Mouse (Mus musculus) lung, postnatal 4 days (tissue): ENCODE measurements around the gene Wfdc13.

Experiments used
- DNase-seq, 2 experiments: peaks; one replicate each; pipeline ENCODE4 v3.0.0; 2021

Wfdc13 gene

GRCm38 (mm10) chr2:164684807-164685206 lies at the start of gene Wfdc13:
Wfdc13 (plus strand) TSS chr2:164685107.
- no peak for DNase-seq

GRCm38 (mm10) chr2:164635266-164635665 lies 49.6 kb upstream of the Wfdc13 start:
- no peak for DNase-seq

GRCm38 (mm10) chr2:164638696-164639095 lies 46.2 kb upstream of the Wfdc13 start, which contains the start of gene Wfdc16:
Wfdc16 (minus strand) TSS chr2:164638796.
- no peak for DNase-seq

GRCm38 (mm10) chr2:164641129-164641528 lies 43.8 kb upstream of the Wfdc13 start:
- DNase-seq, result peak in 1 of 2 experiments; percentile 18

- DNase-seq, result no peak
Observed at GRCm38 (mm10) chr2:164641881-164642673, 42.8 kb upstream of the Wfdc13 start.

- peak; percentile 41 to 74 for DNase-seq
Observed at GRCm38 (mm10) chr2:164655858-164656257, 29.0 kb upstream of the Wfdc13 start, which contains the start of gene Wfdc10. Wfdc10 (plus strand) TSS chr2:164656046.

GRCm38 (mm10) chr2:164656483-164656882 lies 28.4 kb upstream of the Wfdc13 start, which contains the start of gene Wfdc9:
Wfdc9 (minus strand) TSS chr2:164656583.
- no peak for DNase-seq

- DNase-seq, result no peak
Observed at GRCm38 (mm10) chr2:164664851-164665250, 20.1 kb upstream of the Wfdc13 start.

- DNase-seq, result no peak
Observed at GRCm38 (mm10) chr2:164670261-164670660, 14.6 kb upstream of the Wfdc13 start.

- DNase-seq, result no peak
Observed at GRCm38 (mm10) chr2:164670938-164671337, 14.0 kb upstream of the Wfdc13 start.

GRCm38 (mm10) chr2:164673987-164674386 lies 10.9 kb upstream of the Wfdc13 start, which contains the start of gene Wfdc11:
Wfdc11 (minus strand) TSS chr2:164674087.
- no peak for DNase-seq

- DNase-seq, result no peak
Observed at GRCm38 (mm10) chr2:164676103-164676502, 8.8 kb upstream of the Wfdc13 start.

GRCm38 (mm10) chr2:164676916-164677685 lies 7.8 kb upstream of the Wfdc13 start:
- no peak for DNase-seq

- peak; percentile 80 to 83 for DNase-seq
Observed at GRCm38 (mm10) chr2:164678848-164679625, 5.9 kb upstream of the Wfdc13 start.

GRCm38 (mm10) chr2:164679906-164680305 lies 5.0 kb upstream of the Wfdc13 start:
- peak; percentile 50 to 70 for DNase-seq

GRCm38 (mm10) chr2:164698201-164698600 lies 13.3 kb downstream of the Wfdc13 start, which contains the start of gene Spint4:
Spint4 (plus strand) TSS chr2:164698501.
- no peak for DNase-seq

GRCm38 (mm10) chr2:164700959-164701358 lies 16.1 kb downstream of the Wfdc13 start:
- no peak for DNase-seq

GRCm38 (mm10) chr2:164701761-164702160 lies 16.9 kb downstream of the Wfdc13 start:
- no peak for DNase-seq

GRCm38 (mm10) chr2:164704235-164704634 lies 19.3 kb downstream of the Wfdc13 start:
- no peak for DNase-seq

- DNase-seq, result no peak
Observed at GRCm38 (mm10) chr2:164705328-164705727, 20.4 kb downstream of the Wfdc13 start.

- DNase-seq, result no peak
Observed at GRCm38 (mm10) chr2:164705991-164706390, 21.1 kb downstream of the Wfdc13 start.

- no peak for DNase-seq
Observed at GRCm38 (mm10) chr2:164715005-164715404, 30.1 kb downstream of the Wfdc13 start, which contains the start of gene Spint5. Spint5 (plus strand) TSS chr2:164715305.
